Mouse (Mus musculus): ENCODE measurements around the gene Mrpl28.
"Not testable (repeated sequence)": the region's sequence is repeated elsewhere in the genome, so short reads cannot be mapped to it uniquely, and the experiment has no call there.

Mrpl28 gene

DNA sequence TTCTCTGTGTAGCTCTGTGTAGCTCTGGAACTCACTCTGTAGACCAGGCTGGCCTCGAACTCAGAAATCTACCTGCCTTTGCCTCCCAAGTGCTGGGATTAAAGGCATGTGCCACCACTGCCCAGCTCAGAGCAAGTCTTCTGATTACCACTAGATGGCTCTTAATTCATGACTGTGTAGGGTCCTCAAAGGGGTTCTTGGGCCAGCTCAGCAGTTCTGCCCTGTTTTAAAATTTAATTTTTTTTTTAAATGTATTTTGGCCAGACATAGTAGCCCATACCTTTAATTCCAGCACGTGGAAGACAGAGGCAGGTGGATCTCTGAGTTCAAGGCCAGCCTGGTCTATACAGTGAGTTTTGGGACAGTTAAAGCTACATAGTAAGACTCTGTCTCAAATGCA, 51.9 kb downstream of the Mrpl28 start:
- not testable (repeated sequence) for DNase-seq (ENCODE audit: low spot score in 2 of 2)

Measured in right cerebral cortex, adult 2 months (tissue).